Mouse (Mus musculus) C2C12 (cell line): ENCODE results near the gene Axin2. TPM values are rescaled to one million over a fixed set of nuclear protein-coding genes. Genes with fewer than 3 reads are reported as not detected.

ENCODE experiments used
- H3K27me3 ChIP-seq: one replicate; pipeline ENCODE4 v1.6.1; 2011; ENCODE audit not compliant: control insufficient read depth, insufficient read depth, insufficient read length
- H3K36me3 ChIP-seq: one replicate; pipeline ENCODE4 v1.6.1; 2011; ENCODE audit not compliant: control insufficient read depth, insufficient read depth
- H3K4me3 ChIP-seq: one replicate; pipeline ENCODE4 v1.5.1; 2011; ENCODE audit warnings: mild to moderate bottlenecking, control low read depth; ENCODE audit not compliant: poor library complexity, insufficient read depth, severe bottlenecking
- H3K79me2 ChIP-seq: one replicate; pipeline ENCODE4 v1.6.1; 2011; ENCODE audit not compliant: control insufficient read depth, insufficient read depth
- H3K79me3 ChIP-seq: one replicate; pipeline ENCODE4 v1.6.1; 2011; ENCODE audit warnings: low read depth, control low read depth
- H3ac ChIP-seq: one replicate; pipeline ENCODE3; 2011; ENCODE audit warnings: low read depth; ENCODE audit not compliant: control insufficient read depth, insufficient read length
- CEBPB ChIP-seq: IDR thresholded peaks from one replicate; pipeline ENCODE4 v1.6.1; 2011; ENCODE audit warnings: low read depth, mild to moderate bottlenecking, control low read depth, moderate library complexity
- CTCF ChIP-seq: IDR thresholded peaks from one replicate; pipeline ENCODE4 v1.5.1; 2011; ENCODE audit not compliant: control insufficient read depth, insufficient read depth, insufficient read length
- FOSL1 ChIP-seq: IDR thresholded peaks from one replicate; pipeline ENCODE4 v1.8.0; 2011; ENCODE audit warnings: mild to moderate bottlenecking, low read length; ENCODE audit not compliant: poor library complexity, insufficient read depth, severe bottlenecking
- MAX ChIP-seq: IDR thresholded peaks from one replicate; pipeline ENCODE4 v1.6.1; 2011; ENCODE audit warnings: mild to moderate bottlenecking, control low read depth
- MYOD1 ChIP-seq: IDR thresholded peaks from one replicate; pipeline ENCODE4 v1.6.1; 2011; ENCODE audit warnings: low read depth; ENCODE audit not compliant: control insufficient read depth, insufficient read length
- MYOG ChIP-seq: IDR thresholded peaks from one replicate; pipeline ENCODE4 v1.6.1; 2011; ENCODE audit not compliant: control insufficient read depth, insufficient read length; ENCODE audit errors: extremely low read depth
- USF1 ChIP-seq: IDR thresholded peaks from one replicate; pipeline ENCODE4 v1.6.1; 2011; ENCODE audit warnings: low read depth, mild to moderate bottlenecking, control low read depth, moderate library complexity
- polyA plus RNA-seq: library from polyadenylated mRNA; unstranded; fragments of >200 nt; fragmentation: generic; extraction: Trizol; gene quantifications from one replicate; pipeline ENCODE4 v1.2.1, GENCODE M21; 2012; ENCODE audit warnings: missing spikeins

Axin2 gene
- polyA plus RNA-seq, 1 experiment, result 0.16 TPM

DNA sequence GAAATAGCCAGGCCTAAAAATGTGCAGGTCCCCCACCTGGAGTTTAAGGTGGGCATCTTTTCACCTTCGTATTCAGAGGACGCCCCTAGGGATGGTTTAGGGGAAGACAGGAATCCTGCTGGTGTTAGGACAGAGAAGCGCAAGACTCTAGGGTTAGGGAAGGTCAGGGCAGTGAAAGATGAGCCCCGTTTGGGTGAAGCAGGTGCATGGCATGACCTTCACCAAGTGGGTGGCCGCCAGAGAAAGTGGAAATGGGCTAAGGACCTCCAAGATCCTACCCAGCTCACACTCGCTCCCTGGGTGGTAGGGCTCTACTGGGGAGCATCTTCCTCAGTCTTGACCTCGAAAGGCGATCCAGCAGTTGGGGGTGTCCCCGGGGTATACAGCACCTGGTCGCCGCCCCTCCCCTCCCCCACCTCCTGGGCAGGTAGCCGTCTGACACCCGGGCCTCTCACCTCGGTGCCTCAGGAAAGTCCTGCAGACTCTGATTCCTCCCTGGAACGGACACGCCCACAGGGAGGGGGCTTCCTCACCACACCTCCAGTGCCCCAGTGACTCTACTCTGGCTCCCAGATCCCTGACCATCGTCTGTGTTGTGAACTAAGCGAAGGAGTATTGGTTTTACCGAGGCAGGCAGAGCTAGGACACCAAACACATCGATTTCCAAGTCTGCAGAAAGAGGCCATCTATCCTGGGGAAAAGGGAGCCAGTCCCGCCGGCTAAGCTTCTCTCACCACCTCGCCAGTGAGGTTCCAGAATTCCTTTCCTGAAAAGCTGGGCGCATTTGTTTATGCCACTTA lies 10.6 kb upstream of the Axin2 start:
- Histone ChIP-seq H3K79me3 (no peaks in the 10 kb centered on the region), H3ac (no peak overlapping the region), H3K27me3 (no peaks in the 10 kb centered on the region), H3K4me3 (no peak overlapping the region), H3K36me3 (no peaks in the 10 kb centered on the region), H3K79me2 (no peaks in the 10 kb centered on the region)
- TF ChIP-seq CTCF (no peak), MYOG (no peak), MAX (no peak)

DNA sequence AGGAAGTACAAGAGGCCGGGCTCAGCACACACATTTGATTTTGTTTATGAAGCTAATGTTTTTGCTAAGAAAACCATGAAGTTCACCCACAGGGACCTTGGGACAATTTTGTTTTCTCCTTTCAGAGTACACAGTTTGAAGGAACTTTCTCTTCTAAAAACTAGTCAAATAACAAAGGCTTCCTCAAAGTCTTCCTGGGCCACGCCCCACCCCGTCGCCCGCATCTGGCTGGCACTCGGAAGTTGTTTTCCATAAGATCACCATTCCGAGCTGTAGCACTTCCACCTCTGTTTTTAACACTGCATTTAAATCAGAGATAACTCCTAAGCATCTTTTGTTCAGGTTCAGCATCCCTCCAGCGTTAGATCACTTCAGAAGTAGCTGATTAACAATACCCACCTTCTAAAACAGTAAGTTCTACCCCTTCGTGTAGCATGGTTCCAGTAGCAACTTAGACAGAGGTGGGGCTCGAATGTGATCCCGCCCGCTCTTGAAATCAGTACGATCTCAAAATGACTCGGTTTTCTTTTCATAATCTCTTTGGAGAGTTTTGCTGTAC lies 9.7 kb upstream of the Axin2 start:
- no peak overlapping the region for H3K4me3 ChIP-seq
- H3K79me2 ChIP-seq, result no peaks in the 10 kb centered on the region
- H3K79me3 ChIP-seq, result no peaks in the 10 kb centered on the region
- TF ChIP-seq MAX (no peak), FOSL1 (no peak), USF1 (no peak), MYOD1 (no peak), CEBPB (no peak), MYOG (no peak), CTCF (no peak)
- no peak overlapping the region for H3ac ChIP-seq
- H3K36me3 ChIP-seq, result no peaks in the 10 kb centered on the region
- no peaks in the 10 kb centered on the region for H3K27me3 ChIP-seq

DNA sequence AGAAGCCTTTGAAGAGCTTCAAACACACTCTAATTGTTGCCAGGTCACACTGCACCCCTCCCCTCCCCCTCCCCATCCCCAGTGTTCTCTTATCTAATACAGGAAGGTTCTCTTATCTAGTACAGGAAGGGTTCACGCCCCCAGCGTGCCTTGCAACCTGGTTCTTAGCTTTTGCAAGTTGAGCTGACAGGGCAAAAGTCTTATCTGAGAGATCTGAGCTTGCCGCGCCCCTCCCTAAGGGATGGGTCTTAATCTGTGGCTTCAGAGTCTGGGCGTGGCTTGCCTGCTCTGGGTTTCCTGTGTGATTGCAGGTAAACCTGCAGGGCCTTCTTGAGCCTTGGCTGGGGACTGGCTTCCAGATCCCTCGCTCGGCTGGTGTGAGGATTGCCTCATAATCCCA lies 9.2 kb upstream of the Axin2 start:
- H3K79me3 ChIP-seq, result no peaks in the 10 kb centered on the region
- TF ChIP-seq MYOD1 (no peak), USF1 (no peak), CTCF (no peak), MAX (no peak)
- no peak overlapping the region for H3K4me3 ChIP-seq
- H3K36me3 ChIP-seq, result no peaks in the 10 kb centered on the region
- no peaks in the 10 kb centered on the region for H3K79me2 ChIP-seq
- no peak overlapping the region for H3ac ChIP-seq
- H3K27me3 ChIP-seq, result no peaks in the 10 kb centered on the region

DNA sequence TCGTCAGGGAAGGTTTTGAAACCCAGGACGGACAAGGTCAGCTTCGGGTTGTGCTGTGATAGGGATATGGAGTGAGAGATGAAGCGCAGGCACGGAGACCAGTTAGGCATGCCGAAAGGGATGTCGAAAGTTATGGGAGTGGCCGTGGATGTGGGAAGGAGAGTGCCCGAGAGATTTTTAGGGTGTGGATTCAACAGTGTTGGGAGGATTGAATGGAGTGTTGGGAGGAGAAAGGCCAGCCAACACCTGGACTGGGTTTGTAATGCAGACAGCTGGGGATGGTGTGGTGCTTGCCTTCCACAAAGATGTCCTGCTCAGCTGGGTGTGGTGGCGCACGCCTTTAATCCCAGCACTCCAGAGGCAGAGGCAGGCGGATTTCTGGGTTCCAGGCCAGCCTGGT lies 8.0 kb upstream of the Axin2 start:
- no peaks in the 10 kb centered on the region for H3K79me3 ChIP-seq
- TF ChIP-seq MAX, result no peak
- H3K79me2 ChIP-seq, result no peaks in the 10 kb centered on the region
- no peak overlapping the region for H3K4me3 ChIP-seq
- no peaks in the 10 kb centered on the region for H3K36me3 ChIP-seq
- H3ac ChIP-seq, result no peak overlapping the region
- no peaks in the 10 kb centered on the region for H3K27me3 ChIP-seq

DNA sequence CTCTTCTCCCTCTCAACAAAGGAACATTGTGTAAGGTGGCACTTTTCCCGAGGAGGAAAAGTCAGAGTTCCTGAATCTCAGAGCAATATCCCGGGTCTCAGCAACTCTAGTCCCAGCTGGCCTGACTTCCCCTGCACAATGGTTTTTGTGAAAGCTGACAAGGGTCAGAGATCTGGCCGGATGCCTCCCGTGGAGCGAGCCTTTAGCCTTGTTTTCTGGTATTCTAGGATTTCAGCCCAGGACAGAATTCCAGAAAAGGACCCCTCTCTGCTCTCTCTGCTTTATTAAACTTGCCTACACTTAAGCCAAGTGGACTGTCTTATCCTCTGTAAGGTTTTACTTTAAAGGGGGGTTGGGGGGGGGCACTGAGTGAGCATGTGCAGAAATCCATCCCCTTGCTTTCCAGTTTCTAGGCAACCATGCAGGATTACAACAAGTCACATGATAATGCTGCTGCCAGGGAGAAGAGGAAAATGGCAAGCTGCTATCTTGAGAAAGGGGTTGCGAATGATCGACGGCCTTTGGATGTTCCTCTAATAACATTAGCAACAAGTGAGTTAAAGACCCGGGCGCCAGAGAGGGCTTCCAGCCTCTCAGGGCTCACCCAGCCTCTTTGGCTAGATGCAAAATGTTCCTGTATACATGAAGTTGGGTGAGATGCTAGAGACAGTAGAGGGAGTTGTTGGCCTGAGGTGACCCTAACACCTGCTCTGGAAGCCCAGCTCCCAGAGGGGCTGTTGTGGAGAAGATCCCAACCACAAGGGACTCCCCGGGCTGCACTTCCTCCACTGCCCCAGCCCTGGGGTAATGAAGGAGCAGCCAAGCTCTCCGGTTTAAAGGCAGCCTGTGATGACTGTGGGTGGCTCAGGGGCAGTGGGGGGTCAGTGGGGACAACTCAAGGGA lies 2.5 kb upstream of the Axin2 start:
- H3K36me3 ChIP-seq, result no peaks in the 10 kb centered on the region
- no peaks in the 10 kb centered on the region for H3K79me2 ChIP-seq
- TF ChIP-seq FOSL1 (no peak), MYOD1 (no peak), USF1 (no peak), MAX (no peak), CTCF (no peak), CEBPB (no peak), MYOG (no peak)
- H3ac ChIP-seq, result no peak overlapping the region
- no peaks in the 10 kb centered on the region for H3K79me3 ChIP-seq
- H3K27me3 ChIP-seq, result peaks cover 17% of the 10 kb centered on the region
- no peak overlapping the region for H3K4me3 ChIP-seq
